Mouse (Mus musculus) heart, adult 2 months (tissue): ENCODE measurements around the gene Edem3. TPM values are rescaled to one million over a fixed set of nuclear protein-coding genes. Genes with fewer than 3 reads are reported as not detected.

Experiments used
- DNase-seq, 2 experiments: peaks; one replicate each; pipeline ENCODE4 v3.0.0; 2021
- H3K27ac ChIP-seq: fragments of 200-600 bp; 2 replicates; pipeline ENCODE4 v1.8.1; 2022
- H3K27me3 ChIP-seq: fragments of 200-500 bp; 2 replicates; pipeline ENCODE4 v1.6.1; 2012; ENCODE audit warnings: mild to moderate bottlenecking, low read length, inconsistent platforms, mixed read lengths; ENCODE audit not compliant: control insufficient read depth, insufficient read depth
- H3K36me3 ChIP-seq: fragments of 200-500 bp; 2 replicates; pipeline ENCODE4 v1.6.1; 2012; ENCODE audit warnings: low read length, inconsistent platforms; ENCODE audit not compliant: control insufficient read depth, insufficient read depth
- H3K4me1 ChIP-seq: fragments of 200-500 bp; 2 replicates; pipeline ENCODE4 v1.6.1; 2011; ENCODE audit warnings: low read length; ENCODE audit not compliant: control insufficient read depth, insufficient read depth
- H3K4me3 ChIP-seq: fragments of 200-600 bp; 2 replicates; pipeline ENCODE4 v1.8.1; 2022
- H3K79me2 ChIP-seq: fragments of 200-500 bp; replicated peaks from 2 replicates; pipeline ENCODE4 v1.6.1; 2012; ENCODE audit warnings: mild to moderate bottlenecking, inconsistent platforms, low read length, moderate library complexity, mixed read lengths; ENCODE audit not compliant: control insufficient read depth, insufficient read depth
- H3K9ac ChIP-seq: fragments of 200-500 bp; 2 replicates; pipeline ENCODE4 v1.6.1; 2012; ENCODE audit warnings: low read depth, mild to moderate bottlenecking, control low read depth, inconsistent platforms, low read length, mixed read lengths
- CTCF ChIP-seq: fragments of 200-600 bp; IDR thresholded peaks from 2 replicates; pipeline ENCODE4 v1.8.1; 2022; ENCODE audit warnings: antibody characterized with exemption, mild to moderate bottlenecking, moderate library complexity
- EP300 ChIP-seq: fragments of 200-500 bp; IDR thresholded peaks from 2 replicates; pipeline ENCODE4 v1.6.1; 2011; ENCODE audit warnings: low read depth, low read length, control low read depth; ENCODE audit not compliant: insufficient read depth
- POLR2A ChIP-seq: fragments of 200-500 bp; IDR thresholded peaks from 2 replicates; pipeline ENCODE4 v1.6.1; 2011; ENCODE audit warnings: mild to moderate bottlenecking, low read depth, low read length, control low read depth; ENCODE audit not compliant: insufficient read depth
- WGBS: fragments of 180-500 bp; shearing (Covaris S2); methylation state at CpG from one replicate; pipeline ENCODE4 v1.1.7; 2018; 5-methylcytosine and 5-hydroxymethylcytosine counted together
- intact Hi-C: fragments of 180-260 bp; cut with DNase I; formaldehyde crosslinking; loops from one replicate; pipeline ENCODE4 v1.15.1; 2025
- polyA plus RNA-seq: library from polyadenylated mRNA; depleted of rRNA; stranded (reverse); fragments of >200 nt; gene quantifications from 2 replicates; pipeline ENCODE4 v1.2.3, GENCODE M21; 2012
- total RNA-seq, 2 experiments: library from RNA; stranded (reverse); gene quantifications; 2 replicates each; pipeline ENCODE4 v1.2.3; 2021

Edem3 gene
- total and polyA plus RNA-seq, 3 experiments = 3.8 to 19.4 (median 18.3) TPM

DNA sequence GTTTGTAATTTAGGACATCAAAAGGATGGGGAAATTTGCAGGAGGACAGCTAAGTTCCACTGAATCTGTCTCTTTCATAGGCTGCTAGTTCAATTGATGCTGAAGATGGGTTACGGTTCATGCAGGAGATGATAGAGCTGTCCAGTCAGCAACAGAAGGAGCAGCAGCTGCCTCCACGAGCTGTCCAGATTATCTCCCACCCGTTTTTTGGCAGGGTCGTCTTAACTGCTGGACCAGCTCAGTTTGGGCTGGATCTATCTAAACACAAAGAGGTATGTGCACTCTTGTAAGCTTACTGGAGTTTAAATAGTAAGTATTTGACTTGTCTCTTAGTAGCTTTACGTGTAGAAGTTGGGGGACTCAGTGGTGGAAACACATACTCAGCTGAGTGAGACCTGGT lies 52.1 kb downstream of the Edem3 start:
- no peak overlapping the region for H3K9ac ChIP-seq
- no peak overlapping the region for H3K4me3 ChIP-seq
- no peak overlapping the region for H3K27ac ChIP-seq
- intact Hi-C loops = no loop called here
- DNase-seq = no peak
- H3K4me1 ChIP-seq = no peaks in the 10 kb centered on the region
- no peaks in the 10 kb centered on the region for H3K27me3 ChIP-seq
- no peaks in the 10 kb centered on the region; the same call in none of the 2 replicates for H3K36me3 ChIP-seq
- TF ChIP-seq CTCF = no peak
- no peak for TF ChIP-seq POLR2A
- no peak for TF ChIP-seq EP300
- no peaks in the 10 kb centered on the region for H3K79me2 ChIP-seq
- 75% methylated on average over 5 of the region's 5 CpGs for WGBS

DNA sequence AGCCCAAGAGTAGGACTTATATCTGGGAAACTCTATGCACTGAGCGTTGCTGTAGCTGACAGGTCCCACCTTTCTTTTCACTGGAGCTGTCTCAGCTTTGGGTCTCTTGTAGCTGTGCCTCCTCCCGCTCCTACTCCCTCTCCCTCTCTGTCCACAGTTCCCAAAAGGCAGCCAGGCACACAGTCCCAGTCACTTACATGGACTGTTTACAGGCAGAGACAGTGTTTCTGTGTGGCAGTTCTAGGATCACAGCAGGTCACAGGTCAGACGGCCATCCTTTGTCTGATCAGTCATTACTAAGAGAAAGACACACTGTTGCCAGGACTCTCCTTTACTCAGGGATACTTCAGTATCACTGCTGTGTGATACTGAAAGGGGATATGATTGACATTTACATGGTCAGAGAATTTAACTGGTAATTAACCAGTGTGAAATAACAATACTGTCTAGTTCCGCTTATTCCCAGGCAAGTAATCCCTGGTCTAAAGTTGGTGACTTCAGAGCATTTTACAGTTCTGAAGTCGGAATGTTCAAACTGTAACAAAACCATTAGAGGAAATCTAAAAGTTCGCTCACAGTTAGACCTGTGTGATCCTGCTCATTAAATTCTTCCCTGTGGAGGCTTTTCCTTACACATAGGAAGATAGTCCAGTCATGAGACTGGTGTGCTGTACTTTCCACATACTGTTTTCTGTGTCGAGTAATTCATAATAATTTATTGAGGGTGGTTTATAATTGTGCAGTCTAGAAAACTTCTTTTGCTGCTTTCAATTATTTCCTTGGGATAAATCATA lies 55.7 kb downstream of the Edem3 start:
- no peak for DNase-seq
- Histone ChIP-seq H3K9ac (no peak overlapping the region), H3K4me1 (no peaks in the 10 kb centered on the region; the same call in 1 of the 2 replicates), H3K27me3 (no peaks in the 10 kb centered on the region), H3K27ac (no peak overlapping the region), H3K79me2 (no peaks in the 10 kb centered on the region; the same call in 1 of the 2 replicates), H3K36me3 (no peaks in the 10 kb centered on the region; the same call in none of the 2 replicates), H3K4me3 (no peak overlapping the region)
- WGBS = 90% methylated on average over 7 of the region's 7 CpGs
- intact Hi-C loops = no loop called here
- TF ChIP-seq CTCF (no peak), EP300 (no peak), POLR2A (no peak)

- Histone ChIP-seq H3K36me3 (no peaks in the 10 kb centered on the region; the same call in none of the 2 replicates), H3K79me2 (no peaks in the 10 kb centered on the region; the same call in 1 of the 2 replicates), H3K4me1 (no peaks in the 10 kb centered on the region; the same call in 1 of the 2 replicates), H3K4me3 (no peak overlapping the region), H3K9ac (no peak overlapping the region), H3K27ac (no peak overlapping the region), H3K27me3 (no peaks in the 10 kb centered on the region)
- intact Hi-C loops = no loop called here
- TF ChIP-seq EP300 = no peak
- no peak for TF ChIP-seq CTCF
- TF ChIP-seq POLR2A = no peak
- no peak for DNase-seq
- WGBS = 93% methylated on average over 16 of the region's 16 CpGs
Measured at GRCm38 (mm10) chr1:151811456-151811855, 56.3 kb downstream of the Edem3 start.

- Histone ChIP-seq H3K27ac (no peak overlapping the region), H3K4me3 (no peak overlapping the region), H3K9ac (no peak overlapping the region), H3K79me2 (no peaks in the 10 kb centered on the region; the same call in 1 of the 2 replicates), H3K27me3 (no peaks in the 10 kb centered on the region), H3K4me1 (no peaks in the 10 kb centered on the region; the same call in 1 of the 2 replicates), H3K36me3 (no peaks in the 10 kb centered on the region; the same call in none of the 2 replicates)
- DNase-seq = no peak
- intact Hi-C loops = no loop called here
- 87% methylated on average over 13 of the region's 13 CpGs for WGBS
- TF ChIP-seq POLR2A (no peak), EP300 (no peak), CTCF (no peak)
Measured at GRCm38 (mm10) chr1:151812004-151812712, 57.0 kb downstream of the Edem3 start.

GRCm38 (mm10) chr1:151816051-151816450 lies 60.9 kb downstream of the Edem3 start:
- H3K4me3 ChIP-seq = no peak overlapping the region
- H3K36me3 ChIP-seq = no peaks in the 10 kb centered on the region; the same call in none of the 2 replicates
- DNase-seq = no peak
- H3K27ac ChIP-seq = no peak overlapping the region
- TF ChIP-seq POLR2A (no peak), EP300 (no peak), CTCF (no peak)
- H3K27me3 ChIP-seq = no peaks in the 10 kb centered on the region
- H3K9ac ChIP-seq = no peak overlapping the region
- no peaks in the 10 kb centered on the region; the same call in 1 of the 2 replicates for H3K79me2 ChIP-seq
- intact Hi-C loops = loop anchor here (5.0 kb wide), 1 partner anchor 331 kb away; no protein-coding TSS in a partner anchor
- WGBS = 93% methylated on average over 3 of the region's 3 CpGs
- H3K4me1 ChIP-seq = no peaks in the 10 kb centered on the region; the same call in 1 of the 2 replicates

GRCm38 (mm10) chr1:151819190-151819589 lies 64.0 kb downstream of the Edem3 start:
- Histone ChIP-seq H3K4me3 (no peak overlapping the region), H3K79me2 (no peaks in the 10 kb centered on the region), H3K4me1 (no peaks in the 10 kb centered on the region), H3K27ac (no peak overlapping the region), H3K9ac (no peak overlapping the region), H3K27me3 (no peaks in the 10 kb centered on the region), H3K36me3 (no peaks in the 10 kb centered on the region)
- intact Hi-C loops = loop anchor here (5.0 kb wide), 1 partner anchor 328 kb away; no protein-coding TSS in a partner anchor
- TF ChIP-seq CTCF = no peak
- no peak for TF ChIP-seq POLR2A
- TF ChIP-seq EP300 = no peak
- WGBS = 85% methylated on average over 7 of the region's 7 CpGs
- no peak for DNase-seq
